Mouse (Mus musculus): ENCODE data around the gene Pigt. TPM values are rescaled to one million over a fixed set of nuclear protein-coding genes. Genes with fewer than 3 reads are reported as not detected.

Gene Pigt
- polyA plus RNA-seq, 1 experiment from 2014 or later, result 24.9 TPM

- WGBS, result 51% methylated on average over 4 of the region's 4 CpGs
Observed at GRCm38 (mm10) chr2:164549338-164549737, 52.0 kb downstream of the Pigt start.

GRCm38 (mm10) chr2:164549963-164550894 is 52.9 kb downstream of the Pigt start:
- Histone ChIP-seq H3K36me3 (no peaks in the 10 kb centered on the region), H3K27me3 (peaks cover 12% of the 10 kb centered on the region), H3K27ac (no peak overlapping the region), H3K9ac (replicated peaks) (0 out of 2 replicates have a peak overlapping the region, but pooled peaks have one; percentile 8), H3K4me3 (replicated peaks) (no peak overlapping the region), H3K9me3 (no peaks in the 10 kb centered on the region), H3K4me2 (peak overlapping the region; percentile 35), H3K4me1 (replicated peaks) (peaks cover 6% of the 10 kb centered on the region; the same call in 1 of the 2 replicates)
- 20% methylated on average over 10 of the region's 10 CpGs for whole genome bisulfite sequencing
- ATAC-seq (ENCODE audit: insufficient number of reproducible peaks, insufficient read depth, low FRiP score, low TSS enrichment, low read depth), result no peak

More at GRCm38 (mm10) chr2:164549338-164549737, 52.0 kb downstream of the Pigt start:
- H3K9me3 ChIP-seq, result no peaks in the 10 kb centered on the region
- peaks cover 6% of the 10 kb centered on the region; the same call in 1 of the 2 replicates for H3K4me1 ChIP-seq (replicated peaks)
- no peak overlapping the region for H3K27ac ChIP-seq
- H3K36me3 ChIP-seq, result no peaks in the 10 kb centered on the region
- peaks cover 12% of the 10 kb centered on the region for H3K27me3 ChIP-seq
- no peak overlapping the region for H3K4me2 ChIP-seq
- H3K9ac ChIP-seq (replicated peaks), result no peak overlapping the region
- ATAC-seq (ENCODE audit: insufficient number of reproducible peaks, insufficient read depth, low FRiP score, low TSS enrichment, low read depth), result no peak
- no peak overlapping the region for H3K4me3 ChIP-seq (replicated peaks)

DNA sequence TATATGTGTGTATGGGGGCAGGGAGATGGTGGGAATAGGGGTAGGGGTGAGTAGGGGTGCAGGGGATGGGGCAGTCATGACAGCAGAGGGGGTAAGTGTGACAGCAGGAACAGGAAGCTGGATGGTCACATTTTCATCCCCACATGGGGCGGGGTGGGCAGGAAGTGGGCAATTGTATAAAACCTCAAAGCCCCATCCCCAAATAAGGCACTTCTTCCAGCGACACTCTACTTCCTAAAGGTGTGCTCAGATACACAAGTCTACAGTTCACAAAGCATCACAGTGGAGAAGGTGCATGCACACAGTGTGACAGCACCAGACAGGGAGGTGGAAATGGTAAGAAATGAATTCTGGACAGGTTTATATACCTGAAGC is 53.6 kb downstream of the Pigt start:
- Histone ChIP-seq H3K4me3 (replicated peaks) (no peak overlapping the region), H3K27ac (no peak overlapping the region), H3K9ac (replicated peaks) (no peak overlapping the region), H3K4me1 (replicated peaks) (peaks cover 6% of the 10 kb centered on the region; the same call in 1 of the 2 replicates), H3K27me3 (peaks cover 12% of the 10 kb centered on the region), H3K9me3 (no peaks in the 10 kb centered on the region), H3K36me3 (no peaks in the 10 kb centered on the region), H3K4me2 (no peak overlapping the region)
- ATAC-seq (ENCODE audit: insufficient number of reproducible peaks, insufficient read depth, low FRiP score, low TSS enrichment, low read depth), result no peak
- WGBS, result 78% methylated on average over 2 of the region's 2 CpGs

DNA sequence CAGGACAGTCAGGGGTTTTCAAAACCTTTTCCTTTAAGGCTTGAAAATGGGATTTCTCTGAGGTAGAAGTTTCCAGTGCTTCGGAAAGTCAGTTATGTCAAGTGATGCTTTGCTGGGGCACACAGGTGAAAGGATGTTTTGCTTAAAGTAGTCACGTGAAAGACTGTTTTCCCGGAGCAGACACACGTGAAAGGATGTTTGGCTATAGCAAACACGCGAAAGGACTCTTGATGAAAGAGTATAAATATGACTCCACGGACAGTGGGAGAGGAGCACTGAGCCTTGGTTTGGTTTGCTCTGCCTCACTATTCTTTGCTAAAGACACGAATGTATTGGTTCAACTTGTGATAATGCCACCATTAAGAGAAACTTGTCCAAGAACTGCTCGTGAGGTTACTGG is 54.2 kb downstream of the Pigt start:
- Histone ChIP-seq H3K27me3 (peaks cover 12% of the 10 kb centered on the region), H3K9me3 (no peaks in the 10 kb centered on the region), H3K27ac (no peak overlapping the region), H3K4me1 (replicated peaks) (peaks cover 6% of the 10 kb centered on the region; the same call in 1 of the 2 replicates), H3K36me3 (no peaks in the 10 kb centered on the region), H3K4me2 (no peak overlapping the region), H3K4me3 (replicated peaks) (no peak overlapping the region), H3K9ac (replicated peaks) (no peak overlapping the region)
- WGBS, result 90% methylated on average over 9 of the region's 9 CpGs
- no peak for ATAC-seq (ENCODE audit: insufficient number of reproducible peaks, insufficient read depth, low FRiP score, low TSS enrichment, low read depth)

Other genes starting within 250 kb of the Pigt start
- not detected in 2 replicates for gene Svs3b, start 240.9 kb upstream of the Pigt start, polyA plus RNA-seq (2016; fragmentation: Nextera tagmentation; extraction: Ambion mirVana)
- gene Svs4, start 219.1 kb upstream of the Pigt start, polyA plus RNA-seq (2016; fragmentation: Nextera tagmentation; extraction: Ambion mirVana), result not detected in 2 replicates
- not detected in 2 replicates for gene Svs3a, start 208.3 kb upstream of the Pigt start, polyA plus RNA-seq (2016; fragmentation: Nextera tagmentation; extraction: Ambion mirVana)
- gene Svs6, start 180.8 kb upstream of the Pigt start, polyA plus RNA-seq (2016; fragmentation: Nextera tagmentation; extraction: Ambion mirVana), result not detected in 2 replicates
- not detected in 2 replicates for gene Svs5, start 164.8 kb upstream of the Pigt start, polyA plus RNA-seq (2016; fragmentation: Nextera tagmentation; extraction: Ambion mirVana)
- gene Slpi, start 108.4 kb upstream of the Pigt start, polyA plus RNA-seq (2016; fragmentation: Nextera tagmentation; extraction: Ambion mirVana), result 1.2 and 2.5 TPM in 2 replicates
- 0.40 and 0.55 TPM in 2 replicates for gene Rbpjl, start 94.4 kb upstream of the Pigt start, polyA plus RNA-seq (2016; fragmentation: Nextera tagmentation; extraction: Ambion mirVana)
- gene Matn4, start 92.4 kb upstream of the Pigt start, polyA plus RNA-seq (2016; fragmentation: Nextera tagmentation; extraction: Ambion mirVana), result 50.5 and 78.0 TPM in 2 replicates
- gene Sdc4, start 53.6 kb upstream of the Pigt start, polyA plus RNA-seq (2016; fragmentation: Nextera tagmentation; extraction: Ambion mirVana), result 34.3 and 36.5 TPM in 2 replicates
- gene Sys1, start 40.6 kb upstream of the Pigt start, polyA plus RNA-seq (2016; fragmentation: Nextera tagmentation; extraction: Ambion mirVana), result 55.2 and 59.2 TPM in 2 replicates
- gene Gm20458, start 36.6 kb upstream of the Pigt start, polyA plus RNA-seq (2016; fragmentation: Nextera tagmentation; extraction: Ambion mirVana), result 2.3 and 3.4 TPM in 2 replicates
- gene Trp53tg5, start 23.8 kb upstream of the Pigt start, polyA plus RNA-seq (2016; fragmentation: Nextera tagmentation; extraction: Ambion mirVana), result not detected in 2 replicates
- 1.2 and 1.7 TPM in 2 replicates for gene Dbndd2, start 11.4 kb upstream of the Pigt start, polyA plus RNA-seq (2016; fragmentation: Nextera tagmentation; extraction: Ambion mirVana)
- gene Wfdc2, start 64.9 kb downstream of the Pigt start, polyA plus RNA-seq (2016; fragmentation: Nextera tagmentation; extraction: Ambion mirVana), result 36.2 and 39.6 TPM in 2 replicates
- gene Spint3, start 75.9 kb downstream of the Pigt start, polyA plus RNA-seq (2016; fragmentation: Nextera tagmentation; extraction: Ambion mirVana), result not detected in 2 replicates
- 0.28 TPM in 1 of 2 replicates, not detected in the other for gene Wfdc6a, start 87.9 kb downstream of the Pigt start, polyA plus RNA-seq (2016; fragmentation: Nextera tagmentation; extraction: Ambion mirVana)
- gene Eppin, start 96.1 kb downstream of the Pigt start, polyA plus RNA-seq (2016; fragmentation: Nextera tagmentation; extraction: Ambion mirVana), result not detected in 2 replicates
- gene Wfdc6b, start 116.0 kb downstream of the Pigt start, polyA plus RNA-seq (2016; fragmentation: Nextera tagmentation; extraction: Ambion mirVana), result not detected in 2 replicates
- gene Wfdc8, start 116.1 kb downstream of the Pigt start, polyA plus RNA-seq (2016; fragmentation: Nextera tagmentation; extraction: Ambion mirVana), result not detected in 2 replicates
- not detected in 2 replicates for gene Wfdc16, start 141.3 kb downstream of the Pigt start, polyA plus RNA-seq (2016; fragmentation: Nextera tagmentation; extraction: Ambion mirVana)
- gene Wfdc10, start 158.5 kb downstream of the Pigt start, polyA plus RNA-seq (2016; fragmentation: Nextera tagmentation; extraction: Ambion mirVana), result not detected in 2 replicates
- gene Wfdc9, start 159.1 kb downstream of the Pigt start, polyA plus RNA-seq (2016; fragmentation: Nextera tagmentation; extraction: Ambion mirVana), result not detected in 2 replicates
- not detected in 2 replicates for gene Wfdc11, start 176.6 kb downstream of the Pigt start, polyA plus RNA-seq (2016; fragmentation: Nextera tagmentation; extraction: Ambion mirVana)
- gene Wfdc13, start 187.6 kb downstream of the Pigt start, polyA plus RNA-seq (2016; fragmentation: Nextera tagmentation; extraction: Ambion mirVana), result not detected in 2 replicates
- not detected in 2 replicates for gene Spint4, start 201.0 kb downstream of the Pigt start, polyA plus RNA-seq (2016; fragmentation: Nextera tagmentation; extraction: Ambion mirVana)
- gene Spint5, start 217.8 kb downstream of the Pigt start, polyA plus RNA-seq (2016; fragmentation: Nextera tagmentation; extraction: Ambion mirVana), result not detected in 2 replicates
- 0.61 and 0.91 TPM in 2 replicates for gene Wfdc3, start 248.4 kb downstream of the Pigt start, polyA plus RNA-seq (2016; fragmentation: Nextera tagmentation; extraction: Ambion mirVana)
- 95.9 and 105 TPM in 2 replicates for gene Dnttip1, start 248.5 kb downstream of the Pigt start, polyA plus RNA-seq (2016; fragmentation: Nextera tagmentation; extraction: Ambion mirVana)